ENCODE assay signal across 30 mouse cellular contexts in the genomic region with DNA sequence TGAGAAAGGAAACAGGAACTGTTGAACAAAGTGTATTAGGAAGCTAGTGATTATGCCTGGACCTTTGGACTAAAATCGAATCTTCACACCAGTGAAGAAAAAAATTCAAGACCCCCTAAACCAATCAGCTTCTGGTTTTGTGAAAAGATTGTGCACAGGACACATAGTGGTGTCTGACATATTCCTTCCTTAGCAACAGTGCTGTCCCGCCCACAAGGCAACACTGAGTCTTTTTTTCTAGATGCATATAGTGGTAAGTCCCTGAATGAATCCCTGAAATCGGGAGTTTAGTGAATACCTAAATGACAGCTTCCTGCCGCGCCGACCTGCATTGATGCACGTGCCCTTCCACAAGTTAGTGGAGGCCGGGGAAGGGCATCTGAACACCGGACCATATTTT.
DNase-seq lines count a peak whose midpoint lies in the region; ATAC-seq and TF ChIP-seq lines count a peak whose summit lies in the region.
"Had no signal": no experiment of that assay in that cellular context is flagged by ENCODE, and none has a peak within 500 bp of the region (broad histone marks: within the 10 kb centered on the region; RNA-seq: fewer than 3 reads in every experiment).

No protein-coding gene starts in this region.

- no peaks in the 10 kb centered on the region for H3K36me3 ChIP-seq in heart, embryonic 12.5 days
- H3K36me3 ChIP-seq in heart, adult 2 months (ENCODE audit: control insufficient read depth, insufficient read depth, low read length) = no peaks in the 10 kb centered on the region
- no peaks in the 10 kb centered on the region for H3K36me3 ChIP-seq in hindbrain, postnatal 0 days (ENCODE audit: insufficient read depth, low read length)
- H3K36me3 ChIP-seq: embryonic facial prominence, embryonic 13.5 days; G1E; heart, embryonic 10.5 days; midbrain, embryonic 12.5 days; neural tube, embryonic 12.5 days had no signal

- H3K9ac ChIP-seq in heart, embryonic 12.5 days = no peak overlapping the region
- no peak overlapping the region for H3K9ac ChIP-seq in heart, adult 2 months (ENCODE audit: low read depth, low read length)
- no peak overlapping the region for H3K9ac ChIP-seq in hindbrain, postnatal 0 days (replicated peaks; ENCODE audit: low read length)
- H3K9ac ChIP-seq: embryonic facial prominence, embryonic 13.5 days; liver, postnatal 0 days; midbrain, embryonic 12.5 days; neural tube, embryonic 12.5 days had no signal

- TF ChIP-seq EP300 in heart, adult 2 months (IDR thresholded peaks at IDR 0.05; ENCODE audit: insufficient read depth, low read depth, low read length) = no peak

- DNase-seq in heart, adult 2 months = no peak
- DNase-seq in left cerebral cortex, adult 2 months (ENCODE audit: extremely low spot score in 1 of 2, low spot score in 2 of 2) = no peak
- no peak for DNase-seq in left cerebral cortex, postnatal 4 days
- DNase-seq in brain, adult 2 months (ENCODE audit: low read depth, low spot score) = peak; percentile 10
- DNase-seq in hindbrain, postnatal 0 days (ENCODE audit: low spot score) = peak; percentile 3
- no peak for DNase-seq in cerebellum, postnatal 25 days
- DNase-seq: adrenal gland, adult 2 months; B cell, adult 2 months; cerebellum, adult 11-12 months; embryo, embryonic 11 days; gastrocnemius, adult 2 months; heart, postnatal 14 days; kidney, adult 11 months; kidney, postnatal 4 days; layer of hippocampus, adult 9-11 months; liver, postnatal 0 days; lung, postnatal 14 days; right cerebral cortex, adult 18-20 months; right cerebral cortex, postnatal 4 days; thymus, postnatal 14 days had no signal

- no peak for ATAC-seq in heart, embryonic 12.5 days (ENCODE audit: insufficient number of reproducible peaks, low FRiP score)
- ATAC-seq in hindbrain, postnatal 0 days = no peak
- ATAC-seq: liver, postnatal 0 days; Patski had no signal

- H3K27me3 ChIP-seq in heart, embryonic 12.5 days (replicated peaks) = no peaks in the 10 kb centered on the region
- no peaks in the 10 kb centered on the region for H3K27me3 ChIP-seq in heart, adult 2 months (ENCODE audit: control insufficient read depth, insufficient read depth, low read length)
- no peaks in the 10 kb centered on the region for H3K27me3 ChIP-seq in hindbrain, postnatal 0 days (ENCODE audit: insufficient read depth, low read length)
- H3K27me3 ChIP-seq: CH12.LX; embryonic facial prominence, embryonic 13.5 days; midbrain, embryonic 12.5 days; neural tube, embryonic 12.5 days had no signal

- TF ChIP-seq CTCF in heart, adult 2 months (IDR thresholded peaks at IDR 0.05) = no peak
- TF ChIP-seq CTCF in left cerebral cortex, adult 2 months (IDR thresholded peaks at IDR 0.05) = no peak
- TF ChIP-seq CTCF in hindbrain, postnatal 0 days (IDR thresholded peaks at IDR 0.05; ENCODE audit: low read depth) = no peak

- intact Hi-C loops in heart, adult 2 months (cut with DNase I) = no loop called here
- intact Hi-C loops in left cerebral cortex, adult 2 months (cut with DNase I) = no loop called here
- intact Hi-C loops in left cerebral cortex, postnatal 4 days (cut with DNase I) = no loop called here

- TF ChIP-seq POLR2A in heart, adult 2 months (IDR thresholded peaks at IDR 0.05; ENCODE audit: insufficient read depth, low read depth, low read length) = no peak

- 74% methylated on average over 9 of the region's 9 CpGs for WGBS in heart, embryonic 12.5 days
- 68% methylated on average over 9 of the region's 9 CpGs for WGBS in heart, adult 2 months
- 50% methylated on average over 9 of the region's 9 CpGs for WGBS in hindbrain, postnatal 0 days

- no peaks in the 10 kb centered on the region for H3K9me3 ChIP-seq in heart, embryonic 12.5 days (replicated peaks)
- H3K9me3 ChIP-seq in hindbrain, postnatal 0 days (ENCODE audit: low read length) = no peaks in the 10 kb centered on the region
- H3K9me3 ChIP-seq: embryonic facial prominence, embryonic 13.5 days; heart, embryonic 10.5 days; midbrain, embryonic 12.5 days; neural tube, embryonic 12.5 days had no signal

- H3K4me2 ChIP-seq in heart, embryonic 12.5 days = peak overlapping the region; percentile 3; the same call in 1 of the 2 replicates
- H3K4me2 ChIP-seq in hindbrain, postnatal 0 days (ENCODE audit: low read depth, low read length) = peak overlapping the region; percentile 45
- H3K4me2 ChIP-seq: embryonic facial prominence, embryonic 13.5 days; liver, embryonic 11.5 days; midbrain, embryonic 12.5 days; neural tube, embryonic 12.5 days had no signal

- no peak overlapping the region for H3K4me3 ChIP-seq in heart, embryonic 12.5 days
- H3K4me3 ChIP-seq in heart, adult 2 months = no peak overlapping the region
- H3K4me3 ChIP-seq in left cerebral cortex, adult 2 months = peak overlapping the region; percentile 13; the same call in 1 of the 2 replicates
- H3K4me3 ChIP-seq in hindbrain, postnatal 0 days (ENCODE audit: low read length) = peak overlapping the region; percentile 8; the same call in 1 of the 2 replicates
- H3K4me3 ChIP-seq: embryonic facial prominence, embryonic 13.5 days; erythroblast, embryonic 14.5 days; gastrocnemius, adult 2 months; heart, embryonic 10.5 days; midbrain, embryonic 12.5 days; neural tube, embryonic 12.5 days had no signal

- H3K79me2 ChIP-seq in heart, adult 2 months (replicated peaks; ENCODE audit: control insufficient read depth, insufficient read depth, low read length) = no peaks in the 10 kb centered on the region

- no peak overlapping the region for H3K27ac ChIP-seq in heart, embryonic 12.5 days (ENCODE audit: poor library complexity, severe bottlenecking)
- H3K27ac ChIP-seq in heart, adult 2 months = no peak overlapping the region
- H3K27ac ChIP-seq in left cerebral cortex, adult 2 months = no peak overlapping the region
- no peak overlapping the region for H3K27ac ChIP-seq in hindbrain, postnatal 0 days
- H3K27ac ChIP-seq: embryonic facial prominence, embryonic 13.5 days; gastrocnemius, adult 2 months; heart, embryonic 10.5 days; midbrain, embryonic 12.5 days; neural tube, embryonic 12.5 days had no signal

- no peaks in the 10 kb centered on the region for H3K4me1 ChIP-seq in heart, embryonic 12.5 days (replicated peaks)
- H3K4me1 ChIP-seq in heart, adult 2 months (ENCODE audit: control insufficient read depth, insufficient read depth, low read length) = no peaks in the 10 kb centered on the region
- H3K4me1 ChIP-seq in hindbrain, postnatal 0 days (ENCODE audit: insufficient read depth, low read length) = no peaks in the 10 kb centered on the region
- H3K4me1 ChIP-seq: embryonic facial prominence, embryonic 13.5 days; heart, embryonic 10.5 days; midbrain, embryonic 12.5 days; neural tube, embryonic 12.5 days had no signal

Comparison
In these comparisons a context has a peak if more than half of its experiments do, and no peak if none do; other contexts are left out.
1. H3K4me3 ChIP-seq: peak in left cerebral cortex, adult 2 months (single experiment) and hindbrain, postnatal 0 days (single experiment); none in heart, embryonic 12.5 days (single experiment) and heart, adult 2 months (single experiment).
2. DNase-seq: peak in brain, adult 2 months (single experiment) and hindbrain, postnatal 0 days (single experiment); none in heart, adult 2 months (0 of 2), left cerebral cortex, adult 2 months (0 of 2), left cerebral cortex, postnatal 4 days (single experiment) and cerebellum, postnatal 25 days (0 of 2).